Mouse (Mus musculus) heart, embryonic 15.5 days (tissue): ENCODE measurements around the gene Rbm20. TPM values are rescaled to one million over a fixed set of nuclear protein-coding genes. Genes with fewer than 3 reads are reported as not detected.

Experiments
- ATAC-seq: fragments of 200-750 bp; cut with Nextera tagmentation; replicated peaks from 2 replicates; pipeline ENCODE4 v1.8.0; 2017; ENCODE audit warnings: low read depth, moderate TSS enrichment; ENCODE audit not compliant: insufficient number of reproducible peaks, insufficient read depth, low FRiP score
- H3K27ac ChIP-seq: fragments of 300-500 bp; sonication (generic); 2 replicates; pipeline ENCODE4 v1.5.1; 2015; ENCODE audit warnings: mild to moderate bottlenecking, inconsistent platforms
- H3K27me3 ChIP-seq: fragments of 300-500 bp; sonication (generic); 2 replicates; pipeline ENCODE4 v1.6.1; 2015; ENCODE audit warnings: inconsistent platforms
- H3K36me3 ChIP-seq: fragments of 300-500 bp; sonication (generic); 2 replicates; pipeline ENCODE4 v1.6.1; 2015; ENCODE audit warnings: mild to moderate bottlenecking, inconsistent platforms
- H3K4me1 ChIP-seq: fragments of 300-500 bp; sonication (generic); replicated peaks from 2 replicates; pipeline ENCODE4 v1.6.1; 2015; ENCODE audit warnings: inconsistent platforms
- H3K4me2 ChIP-seq: fragments of 300-500 bp; sonication (generic); 2 replicates; pipeline ENCODE4 v1.6.1; 2015; ENCODE audit warnings: inconsistent platforms, mild to moderate bottlenecking, moderate library complexity
- H3K4me3 ChIP-seq: fragments of 300-500 bp; sonication (generic); 2 replicates; pipeline ENCODE4 v1.5.1; 2015; ENCODE audit warnings: mild to moderate bottlenecking, inconsistent platforms
- H3K9ac ChIP-seq: fragments of 300-500 bp; sonication (generic); 2 replicates; pipeline ENCODE4 v1.6.1; 2015; ENCODE audit warnings: mild to moderate bottlenecking, inconsistent platforms
- H3K9me3 ChIP-seq: fragments of 300-500 bp; sonication (generic); replicated peaks from 2 replicates; pipeline ENCODE4 v1.6.1; 2016; ENCODE audit warnings: inconsistent platforms
- WGBS: fragments of 180-500 bp; shearing (Covaris S2); methylation state at CpG from one replicate; pipeline ENCODE4 v1.1.7; 2015; ENCODE audit warnings: mixed read lengths; 5-methylcytosine and 5-hydroxymethylcytosine counted together
- polyA plus RNA-seq: library from polyadenylated mRNA; unstranded; fragments of >200 nt; fragmentation: Nextera tagmentation; extraction: Ambion mirVana; gene quantifications from 2 replicates; pipeline ENCODE4 v1.2.1, GENCODE M21; 2015

Rbm20 gene
- polyA plus RNA-seq, 1 experiment from 2014 or later = 44.4 TPM

DNA sequence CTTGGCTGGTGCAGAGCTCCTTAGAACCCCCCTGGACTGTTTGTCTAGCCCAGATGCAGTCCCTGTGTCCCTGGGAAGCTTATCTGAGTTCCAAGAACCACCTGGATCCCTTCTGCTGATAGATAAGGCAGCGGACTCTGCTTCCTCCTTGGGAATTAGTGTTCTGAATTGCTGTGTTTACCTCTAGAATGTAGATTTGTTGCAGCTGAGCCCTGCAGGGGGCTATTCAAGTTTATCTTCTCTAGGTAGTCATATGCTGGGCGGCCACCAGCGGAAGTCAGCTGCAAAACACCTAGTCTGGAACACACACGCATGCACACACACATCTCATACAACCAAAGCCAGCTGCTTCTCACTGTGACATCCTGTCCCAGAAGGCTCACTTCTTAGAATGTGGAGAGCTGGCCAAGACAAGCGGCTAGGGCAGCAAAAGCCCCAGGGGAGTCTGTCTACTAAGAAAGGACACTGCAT, 213.7 kb downstream of the Rbm20 start:
- H3K4me1 ChIP-seq = peaks cover 43% of the 10 kb centered on the region
- H3K36me3 ChIP-seq = no peaks in the 10 kb centered on the region
- H3K27ac ChIP-seq = peak overlapping the region; percentile 69; the same call in 1 of the 2 replicates
- H3K4me2 ChIP-seq = no peak overlapping the region
- ATAC-seq = no peak
- 50% methylated on average over 5 of the region's 5 CpGs for WGBS
- H3K9me3 ChIP-seq = no peaks in the 10 kb centered on the region
- no peak overlapping the region for H3K9ac ChIP-seq
- no peaks in the 10 kb centered on the region for H3K27me3 ChIP-seq
- no peak overlapping the region for H3K4me3 ChIP-seq

GRCm38 (mm10) chr19:53891569-53891968, 214.5 kb downstream of the Rbm20 start:
- Histone ChIP-seq H3K27me3 (no peaks in the 10 kb centered on the region), H3K27ac (peak overlapping the region; percentile 69), H3K36me3 (no peaks in the 10 kb centered on the region), H3K9me3 (no peaks in the 10 kb centered on the region), H3K9ac (no peak overlapping the region; the same call in 1 of the 2 replicates), H3K4me2 (no peak overlapping the region), H3K4me3 (no peak overlapping the region), H3K4me1 (peaks cover 43% of the 10 kb centered on the region)
- WGBS = 80% methylated on average over 2 of the region's 2 CpGs
- no peak; the same call in 1 of the 2 replicates for ATAC-seq

DNA sequence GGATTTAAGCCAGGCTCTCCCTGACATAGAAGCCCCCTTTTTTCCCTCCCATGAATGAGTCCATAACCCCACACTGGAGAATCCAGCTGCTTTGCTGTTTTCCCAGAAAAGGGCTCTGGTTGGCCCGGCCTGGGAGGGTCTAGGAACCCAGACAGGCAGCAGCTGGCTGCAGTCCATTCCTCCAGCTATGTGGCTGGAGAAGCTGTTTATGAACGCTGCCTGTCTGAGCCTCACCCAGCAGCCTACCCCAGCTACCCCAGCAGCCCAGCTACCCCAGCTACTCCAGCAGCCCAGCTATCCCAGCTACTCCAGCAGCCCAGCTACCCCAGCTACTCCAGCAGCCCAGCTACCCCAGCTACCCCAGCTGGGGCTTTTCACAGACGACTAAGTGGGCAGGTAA, 215.0 kb downstream of the Rbm20 start, which contains the start of gene Pdcd4:
Gene Pdcd4, plus strand, starts transcription at position 171 of the 400 bp plus-strand sequence.
- Histone ChIP-seq H3K4me3 (no peak within 1 kb of the TSS), H3K9me3 (no peaks in the 10 kb centered on the region), H3K9ac (no peak within 1 kb of the TSS; the same call in 1 of the 2 replicates), H3K4me1 (peaks cover 44% of the 10 kb centered on the region), H3K27ac (peak within 1 kb of the TSS; percentile 69), H3K4me2 (no peak within 1 kb of the TSS), H3K36me3 (no peaks in the 10 kb centered on the region), H3K27me3 (no peaks in the 10 kb centered on the region)
- 29% methylated on average over 3 of the region's 3 CpGs for WGBS
- no peak; the same call in 1 of the 2 replicates for ATAC-seq

- Histone ChIP-seq H3K4me3 (no peak overlapping the region), H3K4me2 (no peak overlapping the region), H3K9ac (no peak overlapping the region), H3K27ac (peak overlapping the region; percentile 69), H3K36me3 (no peaks in the 10 kb centered on the region), H3K9me3 (no peaks in the 10 kb centered on the region), H3K27me3 (no peaks in the 10 kb centered on the region), H3K4me1 (peaks cover 49% of the 10 kb centered on the region)
- WGBS = 43% methylated on average over 9 of the region's 9 CpGs
- no peak for ATAC-seq
These were observed 215.8 kb downstream of the Rbm20 start for GRCm38 (mm10) chr19:53892838-53893359.

DNA sequence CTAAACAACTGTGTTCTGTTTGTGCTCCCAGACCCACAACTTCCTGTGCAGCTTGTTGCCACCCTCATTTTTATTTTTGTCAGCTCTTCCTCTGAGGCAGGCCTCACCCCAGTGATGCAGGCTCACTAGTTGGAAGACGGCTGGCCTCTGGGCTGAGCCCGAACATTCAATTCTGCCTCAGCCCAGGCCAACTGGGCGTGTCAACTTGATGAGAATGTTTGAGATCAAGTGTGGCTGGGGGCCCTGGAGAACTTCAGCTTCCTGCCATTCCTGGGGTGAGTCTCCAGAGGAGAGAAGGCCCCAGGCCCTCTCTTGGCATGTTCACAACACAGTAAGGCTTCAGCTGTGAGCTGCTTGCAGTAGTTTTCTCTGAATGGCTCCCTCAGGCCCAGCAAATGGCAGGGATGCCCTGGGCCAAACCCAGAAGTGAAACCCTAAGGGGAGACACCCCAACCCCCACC, 216.6 kb downstream of the Rbm20 start:
- H3K4me3 ChIP-seq = no peak overlapping the region
- no peaks in the 10 kb centered on the region for H3K9me3 ChIP-seq
- H3K9ac ChIP-seq = no peak overlapping the region
- 44% methylated on average over 3 of the region's 3 CpGs for WGBS
- H3K27me3 ChIP-seq = no peaks in the 10 kb centered on the region
- peaks cover 54% of the 10 kb centered on the region for H3K4me1 ChIP-seq
- peak overlapping the region; percentile 6; the same call in 1 of the 2 replicates for H3K27ac ChIP-seq
- no peak overlapping the region for H3K4me2 ChIP-seq
- ATAC-seq = no peak
- no peaks in the 10 kb centered on the region for H3K36me3 ChIP-seq

GRCm38 (mm10) chr19:53894538-53895121, 217.5 kb downstream of the Rbm20 start:
- no peak overlapping the region; the same call in 1 of the 2 replicates for H3K27ac ChIP-seq
- no peak for ATAC-seq
- no peak overlapping the region for H3K4me3 ChIP-seq
- no peaks in the 10 kb centered on the region for H3K36me3 ChIP-seq
- 70% methylated on average over 12 of the region's 12 CpGs for WGBS
- H3K4me2 ChIP-seq = no peak overlapping the region
- peaks cover 57% of the 10 kb centered on the region for H3K4me1 ChIP-seq
- H3K27me3 ChIP-seq = no peaks in the 10 kb centered on the region
- no peak overlapping the region for H3K9ac ChIP-seq
- no peaks in the 10 kb centered on the region for H3K9me3 ChIP-seq

- Histone ChIP-seq H3K4me3 (no peak overlapping the region), H3K27me3 (no peaks in the 10 kb centered on the region), H3K9ac (no peak overlapping the region), H3K9me3 (no peaks in the 10 kb centered on the region), H3K4me1 (peaks cover 41% of the 10 kb centered on the region), H3K36me3 (no peaks in the 10 kb centered on the region), H3K27ac (peak overlapping the region; percentile 61), H3K4me2 (no peak overlapping the region)
- 57% methylated on average over 5 of the region's 5 CpGs for WGBS
- no peak for ATAC-seq
These were observed 220.9 kb downstream of the Rbm20 start for GRCm38 (mm10) chr19:53898046-53898445.

DNA sequence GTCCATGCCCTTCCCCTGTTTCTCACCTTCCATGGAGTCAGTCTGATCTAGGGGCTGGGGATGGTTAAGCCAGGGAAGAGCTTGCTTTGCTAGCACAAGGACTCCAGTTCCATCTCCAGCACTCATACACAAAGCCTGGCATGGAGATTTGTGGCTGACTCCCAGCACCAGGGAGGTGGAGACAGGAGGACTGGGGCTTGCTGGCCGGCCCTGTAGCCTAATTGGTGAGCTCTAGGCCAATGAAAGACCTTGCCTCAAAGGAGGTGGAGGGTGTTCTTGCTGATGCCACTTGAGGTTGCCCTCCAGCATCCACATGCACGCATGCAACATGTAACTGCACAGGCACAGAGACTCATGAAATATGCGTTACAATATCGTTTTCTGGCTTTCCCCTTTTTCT, 221.4 kb downstream of the Rbm20 start:
- WGBS = 78% methylated on average over 4 of the region's 4 CpGs
- H3K27ac ChIP-seq = peak overlapping the region; percentile 61

DNA sequence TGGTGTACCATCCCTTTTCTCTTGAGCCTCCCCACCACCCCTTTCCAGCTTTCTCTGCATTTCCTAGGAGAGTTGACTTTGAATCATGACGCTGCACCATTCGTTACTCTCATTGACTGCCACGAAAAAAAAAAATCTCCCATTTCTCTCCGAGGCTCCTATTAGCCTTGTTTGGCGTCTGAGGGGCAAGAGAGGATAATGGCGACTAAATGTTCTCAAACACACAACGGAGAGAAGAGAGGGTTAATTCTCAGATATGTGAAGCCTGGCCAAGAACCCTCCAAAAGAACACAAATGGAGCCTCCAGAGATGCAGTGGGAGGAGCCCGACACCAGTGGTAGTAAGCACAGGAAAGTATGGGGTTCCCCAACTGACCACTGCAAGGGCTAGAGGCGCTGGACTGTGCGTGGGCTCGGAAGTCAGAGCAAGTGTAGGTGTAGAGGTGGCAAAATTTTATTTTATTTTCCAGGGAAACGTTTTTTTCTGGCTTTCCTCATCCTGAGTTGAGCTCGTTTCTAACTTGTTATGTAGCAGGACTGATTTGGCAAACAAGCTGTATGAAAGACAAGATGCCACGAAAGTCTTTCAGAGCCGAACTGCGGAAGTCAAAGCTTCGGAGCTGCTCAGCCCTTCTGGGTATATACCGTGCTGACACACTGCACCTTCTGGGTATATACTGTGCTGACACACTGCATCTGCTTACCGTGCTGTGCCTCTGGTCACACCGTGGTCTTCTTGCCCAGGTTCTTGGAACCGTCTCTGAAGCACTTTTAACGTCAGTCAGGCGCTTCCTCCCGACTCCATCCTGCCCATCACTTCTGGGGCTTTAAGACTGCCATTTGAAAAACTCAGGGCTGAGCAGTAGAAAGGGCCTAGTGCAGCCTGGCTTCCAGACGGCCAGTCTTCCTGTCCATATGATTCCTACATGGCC, 222.1 kb downstream of the Rbm20 start:
- Histone ChIP-seq H3K27me3 (no peaks in the 10 kb centered on the region), H3K4me2 (no peak overlapping the region), H3K27ac (no peak overlapping the region), H3K9me3 (no peaks in the 10 kb centered on the region), H3K4me1 (peaks cover 30% of the 10 kb centered on the region), H3K36me3 (no peaks in the 10 kb centered on the region), H3K4me3 (no peak overlapping the region), H3K9ac (no peak overlapping the region)
- WGBS = 77% methylated on average over 25 of the region's 25 CpGs
- no peak for ATAC-seq

More for the DNA sequence above, 221.4 kb downstream of the Rbm20 start:
- no peak for ATAC-seq
- H3K9me3 ChIP-seq = no peaks in the 10 kb centered on the region
- H3K4me2 ChIP-seq = no peak overlapping the region
- no peak overlapping the region for H3K9ac ChIP-seq
- H3K27me3 ChIP-seq = no peaks in the 10 kb centered on the region
- H3K4me1 ChIP-seq = peaks cover 38% of the 10 kb centered on the region
- H3K4me3 ChIP-seq = no peak overlapping the region
- H3K36me3 ChIP-seq = no peaks in the 10 kb centered on the region

DNA sequence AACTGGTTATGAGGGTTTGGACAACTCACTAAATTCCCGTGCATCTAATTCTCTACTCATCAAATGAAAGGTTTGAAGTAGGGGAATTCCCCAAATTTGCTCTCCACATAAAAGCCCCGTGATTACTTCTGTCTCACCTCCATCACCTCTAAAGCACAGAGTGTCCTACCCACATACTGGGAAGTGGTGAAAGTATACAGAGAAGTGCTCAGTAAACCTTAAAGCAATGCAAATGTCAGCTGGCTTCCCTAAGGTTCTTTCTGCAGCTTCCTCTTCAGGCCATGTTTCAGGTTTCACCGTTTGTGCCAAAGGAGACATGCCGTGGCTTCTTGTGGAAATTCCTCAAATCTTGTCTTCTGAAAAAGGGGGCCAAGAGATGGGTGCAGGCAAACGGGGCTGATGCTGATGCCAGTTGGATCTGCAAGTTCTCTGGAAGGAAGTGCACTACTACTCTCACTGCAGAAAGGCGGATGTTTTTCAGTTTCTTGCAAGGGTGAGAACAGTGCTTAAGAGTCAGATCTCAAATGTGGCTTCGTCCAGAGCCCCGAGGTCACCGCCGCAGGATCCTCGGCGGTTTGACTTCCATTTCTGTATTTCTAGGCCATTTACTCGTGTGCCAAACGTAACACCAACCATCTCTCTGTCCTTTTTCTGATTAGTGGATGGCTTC, 223.0 kb downstream of the Rbm20 start:
- Histone ChIP-seq H3K4me2 (no peak overlapping the region), H3K4me3 (no peak overlapping the region), H3K36me3 (no peaks in the 10 kb centered on the region), H3K4me1 (peaks cover 31% of the 10 kb centered on the region), H3K9me3 (no peaks in the 10 kb centered on the region), H3K9ac (no peak overlapping the region), H3K27ac (no peak overlapping the region), H3K27me3 (no peaks in the 10 kb centered on the region)
- WGBS = 80% methylated on average over 14 of the region's 14 CpGs
- ATAC-seq = no peak
